24 mouse cellular contexts compared by ENCODE assay signal in the genomic region with DNA sequence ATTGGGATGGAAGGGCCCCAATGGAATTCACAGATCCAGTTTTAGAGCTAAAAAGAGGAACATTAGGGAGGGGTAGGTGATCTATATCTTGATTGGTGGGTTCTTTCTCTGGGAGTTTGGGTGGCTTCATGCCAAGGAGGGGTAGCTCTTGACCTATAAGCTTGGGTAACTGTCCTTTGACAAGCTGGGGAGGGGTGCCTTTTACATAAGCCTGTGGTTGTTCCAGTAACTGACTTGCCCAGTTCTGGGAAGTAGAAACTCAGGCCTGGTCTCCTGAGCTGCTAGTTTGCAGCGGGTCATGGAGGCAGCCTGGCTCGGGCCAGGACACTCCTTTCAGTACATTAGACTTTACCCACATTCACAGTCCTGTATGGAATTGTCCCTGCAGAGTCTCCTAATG. TPM values are rescaled to one million over a fixed set of nuclear protein-coding genes. Genes with fewer than 3 reads are reported as not detected.
DNase-seq lines count a peak whose midpoint lies in the region; ATAC-seq and TF ChIP-seq lines count a peak whose summit lies in the region.
"Had no signal": no experiment of that assay in that cellular context is flagged by ENCODE, and none has a peak within 500 bp of the region (broad histone marks: within the 10 kb centered on the region; RNA-seq: fewer than 3 reads in every experiment).

No protein-coding gene starts in this region.

- H3K36me3 ChIP-seq in lung, postnatal 0 days (ENCODE audit: insufficient read depth, low read length), result no peaks in the 10 kb centered on the region
- no peaks in the 10 kb centered on the region for H3K36me3 ChIP-seq in midbrain, embryonic 11.5 days (ENCODE audit: control insufficient read depth, insufficient read depth, low read length)
- peaks cover 3% of the 10 kb centered on the region; the same call in 1 of the 2 replicates for H3K36me3 ChIP-seq in midbrain, embryonic 16.5 days (ENCODE audit: control insufficient read depth, insufficient read depth, low read length)
- H3K36me3 ChIP-seq: embryonic facial prominence, embryonic 13.5 days; embryonic facial prominence, embryonic 15.5 days; forebrain, embryonic 10.5 days; forebrain, embryonic 12.5 days had no signal

- H3K27ac ChIP-seq in lung, postnatal 0 days (ENCODE audit: low read length), result no peak overlapping the region
- H3K27ac ChIP-seq in midbrain, embryonic 11.5 days (ENCODE audit: low read depth, low read length), result no peak overlapping the region
- no peak overlapping the region for H3K27ac ChIP-seq in midbrain, embryonic 16.5 days (ENCODE audit: low read length)
- H3K27ac ChIP-seq: embryonic facial prominence, embryonic 13.5 days; embryonic facial prominence, embryonic 15.5 days; forebrain, embryonic 10.5 days; forebrain, embryonic 12.5 days had no signal

- H3K9me3 ChIP-seq in lung, postnatal 0 days (ENCODE audit: low read length), result no peaks in the 10 kb centered on the region
- no peaks in the 10 kb centered on the region for H3K9me3 ChIP-seq in midbrain, embryonic 11.5 days (ENCODE audit: control insufficient read depth, low read length)
- no peaks in the 10 kb centered on the region for H3K9me3 ChIP-seq in midbrain, embryonic 16.5 days (replicated peaks; ENCODE audit: control insufficient read depth, low read length, poor library complexity, severe bottlenecking)
- H3K9me3 ChIP-seq: embryonic facial prominence, embryonic 13.5 days; embryonic facial prominence, embryonic 15.5 days; forebrain, embryonic 10.5 days; forebrain, embryonic 12.5 days had no signal

- H3K9ac ChIP-seq in lung, postnatal 0 days (replicated peaks; ENCODE audit: low read depth), result no peak overlapping the region
- no peak overlapping the region for H3K9ac ChIP-seq in midbrain, embryonic 11.5 days (ENCODE audit: low read length)
- no peak overlapping the region for H3K9ac ChIP-seq in midbrain, embryonic 16.5 days (ENCODE audit: low read depth, low read length)
- H3K9ac ChIP-seq: embryonic facial prominence, embryonic 13.5 days; embryonic facial prominence, embryonic 15.5 days; forebrain, embryonic 12.5 days had no signal

- intact Hi-C loops in heart, postnatal 14 days (cut with DNase I), result no loop called here

- no peak for TF ChIP-seq EP300 in lung, postnatal 0 days (IDR thresholded peaks at IDR 0.05)

- H3K4me2 ChIP-seq in lung, postnatal 0 days (replicated peaks; ENCODE audit: low read depth, low read length), result no peak overlapping the region
- H3K4me2 ChIP-seq in midbrain, embryonic 11.5 days, result no peak overlapping the region
- no peak overlapping the region for H3K4me2 ChIP-seq in midbrain, embryonic 16.5 days (ENCODE audit: low read length)
- H3K4me2 ChIP-seq: embryonic facial prominence, embryonic 13.5 days; embryonic facial prominence, embryonic 15.5 days; forebrain, embryonic 12.5 days had no signal

- H3K4me1 ChIP-seq in lung, postnatal 0 days (ENCODE audit: insufficient read depth, low read depth, low read length), result no peaks in the 10 kb centered on the region; the same call in 1 of the 2 replicates
- no peaks in the 10 kb centered on the region for H3K4me1 ChIP-seq in midbrain, embryonic 11.5 days (ENCODE audit: control insufficient read depth, insufficient read depth, low read length)
- no peaks in the 10 kb centered on the region for H3K4me1 ChIP-seq in midbrain, embryonic 16.5 days (ENCODE audit: control insufficient read depth, insufficient read depth, low read length)
- H3K4me1 ChIP-seq: embryonic facial prominence, embryonic 15.5 days; forebrain, embryonic 10.5 days; forebrain, embryonic 12.5 days had no signal

- 0 out of 2 replicates have a peak, but pooled peaks have one; percentile 16 for ATAC-seq in lung, postnatal 0 days
- no peak for ATAC-seq in midbrain, embryonic 11.5 days (ENCODE audit: low FRiP score)
- ATAC-seq in midbrain, embryonic 16.5 days, result no peak
- peak; percentile 28 for ATAC-seq in granulocyte monocyte progenitor cell, adult 5-6 weeks (replicated peaks; ENCODE audit: poor library complexity, severe bottlenecking)
- peak; percentile 11; the same call in 1 of the 2 replicates for ATAC-seq in megakaryocyte, adult 5-6 weeks (ENCODE audit: poor library complexity, severe bottlenecking)
- ATAC-seq: forebrain, embryonic 14.5 days had no signal

- no peak for TF ChIP-seq CTCF in lung, postnatal 0 days (IDR thresholded peaks at IDR 0.05)

- H3K27me3 ChIP-seq in lung, postnatal 0 days (replicated peaks; ENCODE audit: insufficient read depth, low read length), result no peaks in the 10 kb centered on the region
- H3K27me3 ChIP-seq in midbrain, embryonic 11.5 days (ENCODE audit: control insufficient read depth, insufficient read depth, low read length), result no peaks in the 10 kb centered on the region
- no peaks in the 10 kb centered on the region for H3K27me3 ChIP-seq in midbrain, embryonic 16.5 days (ENCODE audit: control insufficient read depth, insufficient read depth, low read depth, low read length)
- H3K27me3 ChIP-seq: embryonic facial prominence, embryonic 13.5 days; embryonic facial prominence, embryonic 15.5 days; forebrain, embryonic 12.5 days had no signal

- 96% methylated on average over 2 of the region's 2 CpGs for WGBS in lung, postnatal 0 days
- WGBS in midbrain, embryonic 11.5 days, result 98% methylated on average over 2 of the region's 2 CpGs
- WGBS in midbrain, embryonic 16.5 days, result 98% methylated on average over 2 of the region's 2 CpGs

- DNase-seq in lung, postnatal 0 days (ENCODE audit: low spot score), result no peak
- no peak for DNase-seq in lung, postnatal 14 days
- DNase-seq in midbrain, embryonic 11.5 days (ENCODE audit: low spot score, missing footprints), result peak; percentile 77
- no peak for DNase-seq in heart, postnatal 14 days
- DNase-seq in layer of hippocampus, adult 9-10 months (ENCODE audit: low spot score), result no peak
- DNase-seq: adrenal gland, adult 2 months; adrenal gland, postnatal 10 days; adrenal gland, postnatal 25 days; cerebellum, adult 11 months; cerebellum, adult 18-20 months; cerebellum, adult 8-10 months; cerebellum, adult 9-11 months; cerebellum, postnatal 14 days; cerebellum, postnatal 36 days; embryo, embryonic 11 days had no signal

- no peak overlapping the region for H3K4me3 ChIP-seq in lung, postnatal 0 days (ENCODE audit: low read depth, low read length)
- no peak overlapping the region for H3K4me3 ChIP-seq in midbrain, embryonic 11.5 days (ENCODE audit: low read depth, low read length)
- H3K4me3 ChIP-seq in midbrain, embryonic 16.5 days (ENCODE audit: low read depth, low read length), result no peak overlapping the region
- H3K4me3 ChIP-seq: embryonic facial prominence, embryonic 13.5 days; embryonic facial prominence, embryonic 15.5 days; erythroblast, embryonic 14.5 days; forebrain, embryonic 10.5 days; forebrain, embryonic 12.5 days had no signal

RNA-seq across cellular contexts. Expression of a gene that starts 26.4 kb away (rescaled TPM):
- polyA plus RNA-seq in lung, postnatal 0 days (2015; fragmentation: Nextera tagmentation; extraction: Ambion mirVana), result 36.6 and 39.9 TPM in 2 replicates
- polyA plus RNA-seq in midbrain, embryonic 11.5 days (2014; fragmentation: Nextera tagmentation; extraction: Ambion mirVana), result 13.5 TPM in 2 replicates
- polyA plus RNA-seq in midbrain, embryonic 16.5 days (2015; fragmentation: Nextera tagmentation; extraction: Ambion mirVana), result 62.5 and 74.7 TPM in 2 replicates
- 11.8 and 14.5 TPM in 2 replicates for total RNA-seq in granulocyte monocyte progenitor cell, adult 5-6 weeks (2014; fragmentation: Nextera tagmentation)
- 8.6 and 14.9 TPM in 2 replicates for total RNA-seq in granulocyte monocyte progenitor cell, adult 5-6 weeks (2017)
- 43.2 and 52.0 TPM in 2 replicates for total RNA-seq in megakaryocyte, adult 5-6 weeks (2015)
- total RNA-seq in megakaryocyte, adult 5-6 weeks (2017), result 43.7 and 52.4 TPM in 2 replicates
- 100 to 1,000 TPM; 140 to 160 TPM for total RNA-seq in heart, postnatal 14 days (2021)
- polyA plus RNA-seq: erythroblast, embryonic 14.5 days had no signal

Comparison
In these comparisons a context has a peak if more than half of its experiments do, and no peak if none do; other contexts are left out.
1. ATAC-seq: peak in lung, postnatal 0 days (single experiment), granulocyte monocyte progenitor cell, adult 5-6 weeks (single experiment) and megakaryocyte, adult 5-6 weeks (single experiment); none in midbrain, embryonic 11.5 days (single experiment) and midbrain, embryonic 16.5 days (single experiment).